In the genomic region with DNA sequence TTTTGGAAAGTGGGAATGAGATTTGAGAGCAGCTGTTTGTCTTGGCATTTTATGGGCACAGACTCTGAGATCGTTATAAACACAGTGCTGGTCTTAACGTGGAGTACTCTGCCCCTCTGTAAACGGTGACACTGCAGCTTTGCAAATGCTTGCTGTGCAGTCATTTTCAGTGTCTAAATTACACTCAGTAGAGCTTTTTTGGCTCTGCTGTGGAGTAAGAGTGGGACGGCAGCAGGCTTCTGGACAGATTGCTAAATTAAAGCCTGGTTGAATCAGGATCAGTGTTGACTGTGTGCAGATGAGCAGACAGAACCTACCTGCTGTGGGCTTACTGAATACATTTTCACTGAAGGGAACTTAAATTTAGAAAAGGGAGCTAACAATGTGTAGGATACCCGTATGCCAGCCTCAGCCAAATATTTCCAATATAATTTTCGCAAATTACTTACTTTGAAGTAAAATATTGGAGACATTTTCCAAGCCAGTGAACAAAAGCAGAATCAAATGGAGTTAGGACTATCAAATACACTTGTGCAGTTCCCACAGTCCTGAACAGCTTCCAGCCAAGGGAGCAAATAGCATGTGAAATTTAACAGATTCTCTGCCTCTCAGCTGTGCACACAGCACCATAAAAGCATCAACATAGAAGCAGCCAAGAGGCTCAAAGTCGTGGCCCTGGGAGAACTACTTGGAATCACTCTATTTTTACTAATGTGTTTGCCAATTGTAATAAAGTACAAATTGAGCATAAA, we compare ENCODE assay signal across 11 mouse cellular contexts.
DNase-seq lines count a peak whose midpoint lies in the region; ATAC-seq lines count a peak whose summit lies in the region.
"Had no signal": no experiment of that assay in that cellular context is flagged by ENCODE, and none has a peak within 500 bp of the region (broad histone marks: within the 10 kb centered on the region; RNA-seq: fewer than 3 reads in every experiment).

No protein-coding gene starts in this region.

- no peak overlapping the region for H3K9ac ChIP-seq in hindbrain, embryonic 15.5 days
- H3K9ac ChIP-seq in hindbrain, embryonic 11.5 days (ENCODE audit: low read depth, low read length): no peak overlapping the region
- no peak overlapping the region for H3K9ac ChIP-seq in liver, embryonic 11.5 days (ENCODE audit: low read depth, low read length)
- H3K9ac ChIP-seq: embryonic facial prominence, embryonic 12.5 days had no signal

- H3K27ac ChIP-seq in hindbrain, embryonic 15.5 days (replicated peaks): peak overlapping the region; percentile 63; the same call in 1 of the 2 replicates
- H3K27ac ChIP-seq in hindbrain, embryonic 11.5 days (ENCODE audit: low read depth, low read length): no peak overlapping the region
- no peak overlapping the region for H3K27ac ChIP-seq in liver, embryonic 11.5 days (ENCODE audit: low read depth, low read length)
- H3K27ac ChIP-seq: embryonic facial prominence, embryonic 12.5 days had no signal

- intact Hi-C loops in heart, postnatal 25 days (cut with DNase I): no loop called here

- no peaks in the 10 kb centered on the region for H3K36me3 ChIP-seq in hindbrain, embryonic 15.5 days
- H3K36me3 ChIP-seq in hindbrain, embryonic 11.5 days (ENCODE audit: control insufficient read depth, insufficient read depth, low read length): no peaks in the 10 kb centered on the region
- no peaks in the 10 kb centered on the region for H3K36me3 ChIP-seq in liver, embryonic 11.5 days (ENCODE audit: control insufficient read depth, insufficient read depth, low read length)
- H3K36me3 ChIP-seq: embryonic facial prominence, embryonic 12.5 days had no signal

- H3K4me2 ChIP-seq in hindbrain, embryonic 15.5 days: no peak overlapping the region
- no peak overlapping the region for H3K4me2 ChIP-seq in hindbrain, embryonic 11.5 days (replicated peaks; ENCODE audit: low read depth, low read length)
- no peak overlapping the region for H3K4me2 ChIP-seq in liver, embryonic 11.5 days
- H3K4me2 ChIP-seq: embryonic facial prominence, embryonic 12.5 days had no signal

- no peaks in the 10 kb centered on the region; the same call in 1 of the 2 replicates for H3K4me1 ChIP-seq in hindbrain, embryonic 15.5 days (replicated peaks)
- no peaks in the 10 kb centered on the region for H3K4me1 ChIP-seq in hindbrain, embryonic 11.5 days (replicated peaks; ENCODE audit: control insufficient read depth, insufficient read depth, low read length)
- H3K4me1 ChIP-seq in liver, embryonic 11.5 days (replicated peaks; ENCODE audit: control insufficient read depth, insufficient read depth, low read length): no peaks in the 10 kb centered on the region
- H3K4me1 ChIP-seq: embryonic facial prominence, embryonic 12.5 days had no signal

- no peaks in the 10 kb centered on the region for H3K27me3 ChIP-seq in hindbrain, embryonic 15.5 days
- H3K27me3 ChIP-seq in hindbrain, embryonic 11.5 days (ENCODE audit: control insufficient read depth, insufficient read depth, low read length): no peaks in the 10 kb centered on the region
- no peaks in the 10 kb centered on the region for H3K27me3 ChIP-seq in liver, embryonic 11.5 days (replicated peaks; ENCODE audit: control insufficient read depth, insufficient read depth, low read length)
- H3K27me3 ChIP-seq: embryonic facial prominence, embryonic 12.5 days had no signal

- 54% methylated on average over 7 of the region's 7 CpGs for WGBS in hindbrain, embryonic 15.5 days
- WGBS in hindbrain, embryonic 11.5 days: 80% methylated on average over 7 of the region's 7 CpGs
- 65% methylated on average over 7 of the region's 7 CpGs for WGBS in liver, embryonic 11.5 days

- ATAC-seq in hindbrain, embryonic 15.5 days (ENCODE audit: low FRiP score, low read depth): no peak; the same call in 1 of the 2 replicates
- no peak for ATAC-seq in hindbrain, embryonic 11.5 days (ENCODE audit: low FRiP score)
- peak; percentile 99 for ATAC-seq in frontal cortex, adult (ENCODE audit: low TSS enrichment)
- ATAC-seq in liver, embryonic 11.5 days (replicated peaks; ENCODE audit: low FRiP score): no peak

- no peak for DNase-seq in hindbrain, embryonic 11.5 days (ENCODE audit: low spot score)
- peak; percentile 85 for DNase-seq in layer of hippocampus, adult 9-11 months
- peak; percentile 9 for DNase-seq in retina, embryonic 14.5 days (ENCODE audit: low spot score)
- DNase-seq in thymus, postnatal 36 days: no peak
- no peak for DNase-seq in liver, embryonic 11.5 days (ENCODE audit: low spot score)
- DNase-seq in heart, postnatal 25 days (ENCODE audit: low spot score): no peak
- DNase-seq: heart, postnatal 14 days; lung, postnatal 4 days had no signal

- H3K4me3 ChIP-seq in hindbrain, embryonic 15.5 days: no peak overlapping the region
- H3K4me3 ChIP-seq in hindbrain, embryonic 11.5 days (ENCODE audit: low read depth, low read length): no peak overlapping the region
- no peak overlapping the region for H3K4me3 ChIP-seq in liver, embryonic 11.5 days (ENCODE audit: low read depth, low read length)
- H3K4me3 ChIP-seq: embryonic facial prominence, embryonic 12.5 days had no signal

- no peaks in the 10 kb centered on the region for H3K9me3 ChIP-seq in hindbrain, embryonic 15.5 days
- no peaks in the 10 kb centered on the region for H3K9me3 ChIP-seq in hindbrain, embryonic 11.5 days (ENCODE audit: control insufficient read depth, low read length)
- H3K9me3 ChIP-seq in liver, embryonic 11.5 days (ENCODE audit: control insufficient read depth, low read length): no peaks in the 10 kb centered on the region
- H3K9me3 ChIP-seq: embryonic facial prominence, embryonic 12.5 days had no signal

Comparison
In these comparisons a context has a peak if more than half of its experiments do, and no peak if none do; other contexts are left out.
1. DNase-seq: peak in layer of hippocampus, adult 9-11 months (single experiment) and retina, embryonic 14.5 days (single experiment); none in hindbrain, embryonic 11.5 days (single experiment), thymus, postnatal 36 days (0 of 2), liver, embryonic 11.5 days (single experiment) and heart, postnatal 25 days (single experiment).